ENCODE assay signal across 8 mouse cellular contexts in genomic region chr12:117385072-117385666, GRCm38 (mm10).
A peak's percentile ranks its signal among the peaks of the same experiment; 100 is the strongest.
DNase-seq lines count a peak whose midpoint lies in the region; ATAC-seq lines count a peak whose summit lies in the region.

No protein-coding gene starts in this region.

- DNase-seq in T-cell, adult 2 months (ENCODE audit: low spot score) = peak; percentile 66
- peak; percentile 92 to 94 for DNase-seq in cerebellum, postnatal 10 days
- DNase-seq in frontal cortex, postnatal 36 days (ENCODE audit: low spot score in 2 of 2) = peak; percentile 73 to 82
- DNase-seq in left cerebral cortex, postnatal 10 days (ENCODE audit: extremely low spot score in 1 of 2, low spot score in 2 of 2) = peak; percentile 72 to 82
- peak; percentile 89 for DNase-seq in mesoderm, embryonic 11.5 days (ENCODE audit: low read depth, low spot score)
- DNase-seq in right cerebral cortex, postnatal 36 days (ENCODE audit: low spot score in 2 of 2) = peak; percentile 49 to 64
- DNase-seq in yolk sac, embryonic 10.5 days (ENCODE audit: low spot score) = peak; percentile 54

- ATAC-seq in inflammation-experienced regulatory T-cells, adult 6 months = peak; percentile 75

- intact Hi-C loops in left cerebral cortex, postnatal 10 days (cut with DNase I) = loop anchor here (2.0 to 10.0 kb wide), 2 partner anchors 384 to 1070 kb away; no protein-coding TSS in a partner anchor

Comparison
In these comparisons a context has a peak if more than half of its experiments do, and no peak if none do; other contexts are left out.
1. Peak in every context shown above with its lines: DNase-seq and ATAC-seq.